Mouse (Mus musculus): ENCODE results near the gene Elmo3.

DNA sequence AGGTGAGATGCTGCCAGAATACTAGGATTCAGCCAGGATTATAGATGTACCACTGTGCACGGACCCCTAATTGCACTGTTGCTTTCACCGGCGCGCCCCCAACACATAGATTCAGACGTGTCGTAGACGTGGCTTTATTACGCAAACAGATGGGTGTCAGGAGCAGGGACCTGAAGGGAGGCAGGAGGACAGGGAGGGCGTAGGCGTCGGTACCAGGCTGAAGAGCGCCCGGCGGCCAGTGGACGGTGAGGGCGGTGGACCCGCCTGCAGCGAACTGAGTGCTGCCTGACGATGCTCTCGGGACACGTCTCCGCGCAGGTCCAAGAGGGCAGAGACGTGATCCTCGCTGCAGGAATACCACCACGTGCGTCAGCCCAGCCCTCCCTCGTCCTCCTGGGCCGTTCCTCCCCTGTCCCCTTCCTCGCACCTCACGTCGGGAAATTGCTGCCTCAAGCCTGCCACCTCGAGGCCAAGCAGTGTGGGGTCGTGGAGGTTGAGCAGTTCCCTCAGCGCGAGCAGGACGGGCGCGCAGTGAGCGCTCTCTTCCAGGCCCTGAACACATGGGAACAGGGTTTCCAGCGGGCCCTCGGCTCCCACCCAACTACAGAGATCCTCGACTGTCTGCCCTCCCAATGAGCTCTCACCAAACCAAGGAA lies 15.5 kb upstream of the Elmo3 start, which contains the start of gene 4931428F04Rik:
- no peak for TF ChIP-seq MAX (IDR thresholded peaks at IDR 0.05; ENCODE audit: low read length)
- TF ChIP-seq ELF1 (IDR thresholded peaks at IDR 0.05; ENCODE audit: low read depth, low read length): no peak
- TF ChIP-seq NELFE (IDR thresholded peaks at IDR 0.05; ENCODE audit: low read depth, low read length): no peak
- peak in 1 of 2 experiments; percentile 52; a peak in 2 of 4 replicates for TF ChIP-seq CTCF (conservative IDR thresholded peaks at IDR 0.05 in 1 of 2, IDR thresholded peaks at IDR 0.05 in 1 of 2; ENCODE audit: low read depth in 2 of 2, low read length in 2 of 2)
- no peak for TF ChIP-seq NRF1 (IDR thresholded peaks at IDR 0.05; ENCODE audit: low read depth, low read length)
- TF ChIP-seq JUND (conservative IDR thresholded peaks at IDR 0.05; ENCODE audit: low read depth, low read length): no peak
- peak; percentile 14 for TF ChIP-seq RAD21 (IDR thresholded peaks at IDR 0.05; ENCODE audit: low read depth, low read length)
- TF ChIP-seq HCFC1 (IDR thresholded peaks at IDR 0.05; ENCODE audit: low read depth, low read length): no peak
- no peak for TF ChIP-seq POLR2A (IDR thresholded peaks at IDR 0.05; ENCODE audit: low read depth, low read length)

Data from CH12.LX (cell line).